Mouse (Mus musculus) brain, embryonic 14.5 days (tissue): ENCODE data around the gene Slc7a1.

Experiments
- CTCF ChIP-seq: fragments of 200-500 bp; IDR thresholded peaks from 2 replicates; pipeline ENCODE4 v1.5.1; 2012; ENCODE audit warnings: inconsistent platforms, mild to moderate bottlenecking, moderate library complexity, borderline replicate concordance; ENCODE audit not compliant: insufficient read depth, insufficient read length; ENCODE audit errors: extremely low read depth
- POLR2A ChIP-seq: fragments of 200-500 bp; IDR thresholded peaks from 2 replicates; pipeline ENCODE4 v1.6.1; 2012; ENCODE audit warnings: mild to moderate bottlenecking, inconsistent platforms, borderline replicate concordance; ENCODE audit not compliant: poor library complexity, insufficient read depth, insufficient read length, severe bottlenecking; ENCODE audit errors: extremely low read depth

DNA sequence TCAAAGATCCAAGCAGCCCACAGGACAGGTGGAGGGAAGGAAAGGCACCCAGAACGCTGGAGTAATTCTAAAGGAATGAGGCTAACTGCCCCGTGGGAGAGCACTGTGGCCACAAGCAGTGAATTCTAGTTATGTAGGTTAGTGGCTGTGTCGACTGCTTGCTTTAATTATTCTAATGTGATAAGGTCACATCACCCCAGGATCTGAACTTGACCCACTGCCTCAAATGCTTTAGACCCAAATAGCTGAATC, 38.0 kb downstream of the Slc7a1 start:
- no peak for TF ChIP-seq CTCF
- TF ChIP-seq POLR2A = no peak
